Mouse (Mus musculus) ES-Bruce4 (cell line): ENCODE measurements around the gene Dgat2l6.

ENCODE experiments used
- EP300 ChIP-seq: IDR thresholded peaks from 2 replicates; pipeline ENCODE4 v1.6.1; 2011; ENCODE audit warnings: low read depth, low read length; ENCODE audit not compliant: insufficient read depth
- POLR2A ChIP-seq: IDR thresholded peaks from one replicate; pipeline ENCODE4 v1.8.1; 2011; ENCODE audit warnings: low read length; ENCODE audit not compliant: insufficient read depth

GRCm38 (mm10) chrX:100565696-100566095 lies 41.1 kb downstream of the Dgat2l6 start:
- TF ChIP-seq POLR2A (no peak), EP300 (no peak)
